Mouse (Mus musculus) testis, postnatal 10 days (tissue): Measurements from ENCODE around the gene Pgbd5.

ENCODE experiments used
- DNase-seq: peaks from one replicate; pipeline ENCODE4 v3.0.0; 2021; ENCODE audit warnings: low spot score

The Pgbd5 gene

GRCm38 (mm10) chr8:124343991-124344390 lies 95.5 kb downstream of the Pgbd5 start:
- DNase-seq, result no peak

- DNase-seq, result no peak
These were observed 96.3 kb downstream of the Pgbd5 start for GRCm38 (mm10) chr8:124343151-124343550.

- no peak for DNase-seq
These were observed 98.9 kb downstream of the Pgbd5 start for GRCm38 (mm10) chr8:124340360-124341068.

GRCm38 (mm10) chr8:124339742-124340141 lies 99.7 kb downstream of the Pgbd5 start:
- no peak for DNase-seq

- DNase-seq, result no peak
These were observed 103.2 kb downstream of the Pgbd5 start for GRCm38 (mm10) chr8:124336302-124336701.

- DNase-seq, result no peak
These were observed 107.8 kb downstream of the Pgbd5 start for GRCm38 (mm10) chr8:124331706-124332105.

GRCm38 (mm10) chr8:124331094-124331493 lies 108.4 kb downstream of the Pgbd5 start:
- DNase-seq, result no peak

GRCm38 (mm10) chr8:124330433-124330832 lies 109.0 kb downstream of the Pgbd5 start:
- no peak for DNase-seq

GRCm38 (mm10) chr8:124329690-124330089 lies 109.8 kb downstream of the Pgbd5 start:
- DNase-seq, result no peak

- no peak for DNase-seq
These were observed 111.2 kb downstream of the Pgbd5 start for GRCm38 (mm10) chr8:124328259-124328658.

- no peak for DNase-seq
These were observed 116.1 kb downstream of the Pgbd5 start for GRCm38 (mm10) chr8:124323356-124323755.

GRCm38 (mm10) chr8:124321227-124321840 lies 118.1 kb downstream of the Pgbd5 start:
- no peak for DNase-seq

- no peak for DNase-seq
These were observed 120.2 kb downstream of the Pgbd5 start for GRCm38 (mm10) chr8:124319316-124319652.
